Mouse (Mus musculus) kidney, embryonic 16.5 days (tissue): ENCODE data around the gene Erc2. TPM values are rescaled to one million over a fixed set of nuclear protein-coding genes. Genes with fewer than 3 reads are reported as not detected.

Experiments used
- ATAC-seq: fragments of 200-750 bp; cut with Nextera tagmentation; 2 replicates; pipeline ENCODE4 v1.8.0; 2017; ENCODE audit warnings: moderate TSS enrichment; ENCODE audit not compliant: low FRiP score, low TSS enrichment
- H3K27ac ChIP-seq: fragments of 300-500 bp; sonication (generic); 2 replicates; pipeline ENCODE4 v1.5.1; 2014; ENCODE audit warnings: low read length
- H3K27me3 ChIP-seq: fragments of 300-500 bp; sonication (generic); 2 replicates; pipeline ENCODE4 v1.6.1; 2014; ENCODE audit warnings: low read length, control low read depth, mixed read lengths; ENCODE audit not compliant: insufficient read depth
- H3K36me3 ChIP-seq: fragments of 300-500 bp; sonication (generic); 2 replicates; pipeline ENCODE4 v1.6.1; 2014; ENCODE audit warnings: low read length, control low read depth, mixed read lengths; ENCODE audit not compliant: insufficient read depth
- H3K4me1 ChIP-seq: fragments of 300-500 bp; sonication (generic); 2 replicates; pipeline ENCODE4 v1.6.1; 2014; ENCODE audit warnings: low read length, control low read depth, mixed read lengths; ENCODE audit not compliant: insufficient read depth
- H3K4me2 ChIP-seq: fragments of 300-500 bp; sonication (generic); replicated peaks from 2 replicates; pipeline ENCODE4 v1.6.1; 2014; ENCODE audit warnings: low read depth, low read length
- H3K4me3 ChIP-seq: fragments of 300-500 bp; sonication (generic); 2 replicates; pipeline ENCODE4 v1.5.1; 2014; ENCODE audit warnings: mild to moderate bottlenecking, low read length
- H3K9ac ChIP-seq: fragments of 300-500 bp; sonication (generic); replicated peaks from 2 replicates; pipeline ENCODE4 v1.6.1; 2014; ENCODE audit warnings: low read length
- H3K9me3 ChIP-seq: fragments of 300-500 bp; sonication (generic); 2 replicates; pipeline ENCODE4 v1.6.1; 2016; ENCODE audit warnings: low read length, control low read depth
- WGBS: fragments of 180-500 bp; shearing (Covaris S2); extraction: QIAGEN DNeasy Blood & Tissue Kit; methylation state at CpG from one replicate; pipeline ENCODE4 v1.1.7; 2014; 5-methylcytosine and 5-hydroxymethylcytosine counted together
- polyA plus RNA-seq: library from polyadenylated mRNA; unstranded; fragments of >200 nt; fragmentation: Nextera tagmentation; extraction: Ambion mirVana; gene quantifications from 2 replicates; pipeline ENCODE4 v1.2.1, GENCODE M21; 2015

The Erc2 gene
- polyA plus RNA-seq, 1 experiment from 2014 or later: 4.9 TPM

GRCm38 (mm10) chr14:27935714-27936113 lies 313.5 kb downstream of the Erc2 start:
- Histone ChIP-seq H3K9ac (no peak overlapping the region), H3K27ac (no peak overlapping the region), H3K36me3 (no peaks in the 10 kb centered on the region), H3K27me3 (no peaks in the 10 kb centered on the region; the same call in 1 of the 2 replicates), H3K4me3 (no peak overlapping the region), H3K9me3 (no peaks in the 10 kb centered on the region), H3K4me1 (no peaks in the 10 kb centered on the region), H3K4me2 (no peak overlapping the region)
- 91% methylated on average over 3 of the region's 3 CpGs for WGBS
- no peak for ATAC-seq

- Histone ChIP-seq H3K9ac (no peak overlapping the region), H3K36me3 (no peaks in the 10 kb centered on the region), H3K4me3 (no peak overlapping the region), H3K4me1 (no peaks in the 10 kb centered on the region), H3K4me2 (no peak overlapping the region), H3K9me3 (no peaks in the 10 kb centered on the region), H3K27me3 (no peaks in the 10 kb centered on the region; the same call in 1 of the 2 replicates), H3K27ac (no peak overlapping the region)
- ATAC-seq: no peak
- WGBS: 69% methylated on average over 2 of the region's 2 CpGs
Observed at GRCm38 (mm10) chr14:27937922-27938321, 315.7 kb downstream of the Erc2 start.

GRCm38 (mm10) chr14:27945276-27945675 lies 323.0 kb downstream of the Erc2 start:
- no peak overlapping the region for H3K4me3 ChIP-seq
- H3K9ac ChIP-seq: no peak overlapping the region
- 12% methylated on average over 1 of the region's 1 CpGs for WGBS
- no peak overlapping the region for H3K4me2 ChIP-seq
- H3K4me1 ChIP-seq: no peaks in the 10 kb centered on the region
- no peaks in the 10 kb centered on the region for H3K9me3 ChIP-seq
- H3K27ac ChIP-seq: no peak overlapping the region
- no peak for ATAC-seq
- no peaks in the 10 kb centered on the region for H3K27me3 ChIP-seq
- H3K36me3 ChIP-seq: no peaks in the 10 kb centered on the region

GRCm38 (mm10) chr14:27946211-27946610 lies 324.0 kb downstream of the Erc2 start:
- H3K4me3 ChIP-seq: no peak overlapping the region
- H3K36me3 ChIP-seq: no peaks in the 10 kb centered on the region
- no peak for ATAC-seq
- 51% methylated on average over 5 of the region's 5 CpGs for WGBS
- H3K27ac ChIP-seq: no peak overlapping the region
- no peaks in the 10 kb centered on the region for H3K9me3 ChIP-seq
- no peaks in the 10 kb centered on the region for H3K4me1 ChIP-seq
- H3K27me3 ChIP-seq: no peaks in the 10 kb centered on the region
- no peak overlapping the region for H3K9ac ChIP-seq
- H3K4me2 ChIP-seq: no peak overlapping the region

- no peak overlapping the region for H3K4me2 ChIP-seq
- WGBS: 72% methylated on average over 8 of the region's 8 CpGs
- no peak for ATAC-seq
Observed at GRCm38 (mm10) chr14:27948391-27948790, 326.2 kb downstream of the Erc2 start.

GRCm38 (mm10) chr14:27953814-27954213 lies 331.6 kb downstream of the Erc2 start:
- H3K27me3 ChIP-seq: no peaks in the 10 kb centered on the region
- peaks cover 3% of the 10 kb centered on the region; the same call in 1 of the 2 replicates for H3K9me3 ChIP-seq
- no peaks in the 10 kb centered on the region for H3K36me3 ChIP-seq
- no peak overlapping the region for H3K4me3 ChIP-seq
- no peak for ATAC-seq
- H3K9ac ChIP-seq: no peak overlapping the region
- no peak overlapping the region for H3K27ac ChIP-seq
- no peaks in the 10 kb centered on the region for H3K4me1 ChIP-seq
- no peak overlapping the region for H3K4me2 ChIP-seq

More at GRCm38 (mm10) chr14:27948391-27948790, 326.2 kb downstream of the Erc2 start:
- Histone ChIP-seq H3K9me3 (no peaks in the 10 kb centered on the region), H3K27ac (no peak overlapping the region), H3K27me3 (no peaks in the 10 kb centered on the region), H3K9ac (no peak overlapping the region), H3K4me3 (no peak overlapping the region), H3K36me3 (no peaks in the 10 kb centered on the region), H3K4me1 (no peaks in the 10 kb centered on the region)

- Histone ChIP-seq H3K9me3 (peaks cover 3% of the 10 kb centered on the region; the same call in 1 of the 2 replicates), H3K9ac (no peak overlapping the region), H3K27me3 (no peaks in the 10 kb centered on the region), H3K36me3 (no peaks in the 10 kb centered on the region), H3K4me1 (no peaks in the 10 kb centered on the region), H3K4me3 (no peak overlapping the region), H3K27ac (no peak overlapping the region), H3K4me2 (no peak overlapping the region)
- 57% methylated on average over 2 of the region's 2 CpGs for WGBS
- ATAC-seq: no peak
Observed at GRCm38 (mm10) chr14:27956801-27957200, 334.6 kb downstream of the Erc2 start.

GRCm38 (mm10) chr14:27973701-27974100 lies 351.5 kb downstream of the Erc2 start:
- no peaks in the 10 kb centered on the region for H3K36me3 ChIP-seq
- H3K27ac ChIP-seq: no peak overlapping the region
- no peak overlapping the region for H3K4me2 ChIP-seq
- no peaks in the 10 kb centered on the region for H3K9me3 ChIP-seq
- WGBS: 83% methylated on average over 6 of the region's 6 CpGs
- no peaks in the 10 kb centered on the region for H3K4me1 ChIP-seq
- no peaks in the 10 kb centered on the region for H3K27me3 ChIP-seq
- H3K4me3 ChIP-seq: no peak overlapping the region
- ATAC-seq: no peak
- H3K9ac ChIP-seq: no peak overlapping the region

- H3K9ac ChIP-seq: no peak overlapping the region
- H3K27ac ChIP-seq: no peak overlapping the region
- no peak for ATAC-seq
- H3K4me1 ChIP-seq: no peaks in the 10 kb centered on the region
- no peak overlapping the region for H3K4me2 ChIP-seq
- 52% methylated on average over 1 of the region's 1 CpGs for WGBS
- no peaks in the 10 kb centered on the region for H3K36me3 ChIP-seq
- H3K4me3 ChIP-seq: no peak overlapping the region
- H3K27me3 ChIP-seq: no peaks in the 10 kb centered on the region
- no peaks in the 10 kb centered on the region for H3K9me3 ChIP-seq
Observed at GRCm38 (mm10) chr14:27975661-27976060, 353.4 kb downstream of the Erc2 start.

GRCm38 (mm10) chr14:27984758-27985157 lies 362.5 kb downstream of the Erc2 start:
- Histone ChIP-seq H3K27me3 (no peaks in the 10 kb centered on the region), H3K9ac (no peak overlapping the region), H3K4me1 (no peaks in the 10 kb centered on the region), H3K4me2 (no peak overlapping the region), H3K9me3 (no peaks in the 10 kb centered on the region), H3K36me3 (no peaks in the 10 kb centered on the region), H3K27ac (no peak overlapping the region), H3K4me3 (no peak overlapping the region)
- WGBS: 92% methylated on average over 3 of the region's 3 CpGs
- no peak for ATAC-seq
